Mouse (Mus musculus): ENCODE measurements at regions not wholly inside any gene's neighbourhood (a gene's known extent, or its start where the extent isn't known, plus 50 kb on each side); places are given as distances from the start of the nearest gene placed in this dataset.
A peak's percentile ranks its signal among the peaks of the same experiment; 100 is the strongest.

- DNase-seq: no peak
Observed at GRCm38 (mm10) chr4:137216908-137217497, 60.3 kb upstream of the Wnt4 start.

- no peak for DNase-seq
Observed at GRCm38 (mm10) chr4:137214573-137214972, 62.7 kb upstream of the Wnt4 start.

GRCm38 (mm10) chr4:137212846-137213245 is 64.4 kb upstream of the Wnt4 start:
- DNase-seq: no peak

DNA sequence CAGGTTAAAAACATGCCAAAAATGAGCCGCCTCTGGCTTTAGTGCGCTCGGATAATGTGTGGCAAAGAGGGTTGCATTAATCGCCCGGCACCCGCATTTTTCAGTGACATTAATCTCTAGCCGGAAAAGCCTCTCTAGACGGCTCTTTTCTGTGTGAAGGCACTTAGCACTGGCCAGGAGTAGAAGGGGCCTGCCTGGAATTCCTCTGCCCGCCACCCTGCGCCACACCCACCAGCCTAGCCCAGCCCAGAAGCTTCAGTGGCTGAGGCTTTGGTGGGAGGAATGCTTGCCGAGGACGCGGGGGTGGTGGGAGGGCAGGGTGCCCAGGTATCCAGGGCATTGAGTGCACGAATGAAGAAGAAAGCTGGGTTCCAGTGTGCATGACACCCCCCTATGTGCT is 65.2 kb upstream of the Wnt4 start:
- DNase-seq: no peak

DNA sequence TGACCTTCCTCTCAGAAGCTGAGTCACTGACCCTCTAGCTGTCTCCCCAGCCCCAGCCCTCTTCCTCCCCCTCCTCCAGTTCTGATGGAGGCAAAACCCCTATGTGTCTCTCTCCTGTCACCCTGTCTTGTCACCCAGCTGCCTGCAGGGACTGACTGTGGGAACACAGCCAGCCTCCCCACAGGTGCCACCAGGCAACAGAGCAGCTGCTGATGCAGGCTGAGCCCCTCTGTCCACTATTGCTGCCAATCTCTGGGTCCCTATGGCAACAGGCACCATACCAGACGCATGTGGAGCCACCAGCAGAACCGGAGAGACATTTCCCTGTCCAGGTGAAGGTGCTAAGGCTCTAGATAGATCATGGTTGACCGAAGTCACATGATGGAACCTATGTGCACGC is 66.0 kb upstream of the Wnt4 start:
- DNase-seq: no peak

- no peak for DNase-seq
Observed at GRCm38 (mm10) chr4:137210525-137210924, 66.8 kb upstream of the Wnt4 start.

DNA sequence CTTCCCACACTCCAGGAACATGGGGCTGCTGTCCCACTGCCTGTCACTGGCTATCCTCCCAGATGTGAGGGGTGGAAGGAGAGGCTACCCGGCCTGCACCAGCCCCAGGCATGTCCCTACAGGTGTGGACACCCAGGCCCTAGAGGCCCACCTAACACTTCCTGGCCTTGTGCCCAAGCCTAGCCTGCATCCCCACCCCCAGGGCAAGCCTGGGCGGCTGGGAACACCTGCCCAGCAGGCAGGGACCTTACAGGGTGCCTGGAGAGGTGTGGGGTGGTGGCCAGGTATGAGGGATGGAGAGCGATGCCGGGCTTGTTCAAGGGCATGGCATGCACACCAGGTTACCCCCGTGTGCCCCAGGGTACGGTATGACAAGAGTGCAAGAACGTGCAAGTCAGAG is 76.3 kb upstream of the Wnt4 start:
- DNase-seq: no peak

DNA sequence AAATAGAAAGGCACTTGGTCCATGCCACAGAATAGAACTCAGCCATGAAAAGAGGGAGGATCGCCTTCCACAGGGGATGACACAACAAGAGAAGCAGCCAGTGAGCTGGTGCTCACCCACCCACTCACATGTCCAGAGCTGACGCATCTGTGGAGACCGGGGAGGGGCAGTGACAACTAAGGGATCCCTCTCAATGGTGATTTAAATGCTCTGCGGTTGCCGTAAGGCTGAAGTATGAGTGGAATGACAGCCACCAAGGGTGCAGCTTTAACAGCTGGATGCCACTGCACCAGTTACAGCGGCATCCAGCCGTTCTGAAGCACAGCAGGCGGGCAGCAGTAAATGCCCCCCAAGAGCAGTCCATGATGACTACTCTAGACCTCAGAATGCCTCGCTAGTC is 76.9 kb upstream of the Wnt4 start:
- DNase-seq: no peak

GRCm38 (mm10) chr4:137196491-137196974 is 80.8 kb upstream of the Wnt4 start:
- no peak for DNase-seq

GRCm38 (mm10) chr4:137194106-137194505 is 83.2 kb upstream of the Wnt4 start:
- DNase-seq: no peak

DNA sequence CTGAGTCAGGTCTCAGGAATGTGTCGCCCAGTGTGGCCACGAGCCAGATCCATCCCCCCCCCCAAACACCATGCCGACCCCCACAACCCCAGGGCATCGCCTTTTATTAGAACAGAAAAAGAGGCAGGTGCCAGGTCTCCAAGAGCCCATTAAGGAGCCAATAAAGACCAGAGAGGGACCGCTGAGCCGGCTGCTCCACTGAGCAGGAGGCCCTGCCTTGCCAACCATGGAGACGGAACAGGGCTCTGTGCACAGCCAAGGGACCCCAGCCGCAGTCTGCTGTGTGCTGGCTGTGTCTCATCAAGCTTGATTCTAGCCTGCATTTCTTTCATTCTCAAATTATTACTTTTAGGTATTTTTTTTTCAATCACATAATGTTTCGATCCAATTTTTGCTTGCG is 86.7 kb upstream of the Wnt4 start:
- DNase-seq: no peak

GRCm38 (mm10) chr4:137189801-137190200 is 87.5 kb upstream of the Wnt4 start:
- DNase-seq: no peak

DNA sequence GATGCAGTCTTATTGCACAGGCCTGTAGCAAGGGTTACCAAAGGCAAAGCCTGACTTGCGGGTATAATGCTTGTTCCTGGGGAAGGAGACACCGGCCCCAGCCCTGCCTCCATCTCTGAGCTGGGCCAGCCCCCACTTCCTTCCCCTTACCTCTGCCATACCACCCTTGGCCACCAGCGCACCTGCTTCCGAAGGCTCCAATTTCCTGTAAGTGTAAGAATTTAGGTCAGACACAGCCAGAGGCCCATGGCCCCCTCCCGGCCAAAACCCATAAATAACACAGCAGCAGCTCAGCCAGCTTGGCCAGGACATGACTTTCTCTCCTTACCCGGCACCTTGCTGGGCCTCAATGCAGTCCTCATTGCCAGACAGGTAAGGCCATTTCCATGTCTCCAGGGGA is 88.2 kb upstream of the Wnt4 start:
- no peak for DNase-seq

DNA sequence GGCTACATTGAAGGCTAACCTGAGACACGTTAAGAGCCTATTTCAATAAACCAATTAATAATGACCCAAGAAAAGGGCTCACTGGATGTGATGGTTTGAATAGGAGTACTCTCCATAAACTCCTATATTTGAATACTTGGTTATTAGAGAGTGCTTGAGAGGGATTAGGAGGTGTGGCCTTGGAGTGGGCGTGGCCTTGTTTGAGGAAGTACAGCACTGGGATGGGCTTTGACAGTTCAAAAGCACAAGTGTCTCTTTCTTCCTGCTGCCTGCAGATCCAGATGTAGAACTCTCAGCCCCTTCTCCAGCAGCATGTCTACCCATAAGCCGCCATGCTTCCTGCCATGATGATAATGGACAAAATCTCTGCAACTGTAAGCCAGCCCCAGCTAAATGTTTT is 89.7 kb upstream of the Wnt4 start:
- no peak for DNase-seq

DNA sequence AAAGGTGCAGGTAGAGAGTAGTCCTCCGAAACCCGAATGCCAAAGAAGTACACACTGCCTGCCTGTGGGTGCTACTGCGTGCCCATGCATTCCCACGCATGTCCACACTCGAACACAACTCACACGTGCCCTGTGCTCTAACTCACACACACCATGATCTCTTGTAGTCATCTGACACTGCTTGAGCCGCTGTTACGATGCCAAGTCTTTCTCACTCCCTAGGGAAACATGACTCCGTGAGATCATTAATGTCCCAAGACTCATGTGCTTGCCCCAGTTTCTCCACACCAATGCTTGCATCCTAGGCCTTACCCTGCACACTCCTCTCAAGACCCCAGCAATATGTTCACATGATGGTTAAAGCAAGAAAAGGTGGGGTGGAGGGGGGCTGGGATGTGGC is 90.2 kb upstream of the Wnt4 start:
- DNase-seq: no peak

DNA sequence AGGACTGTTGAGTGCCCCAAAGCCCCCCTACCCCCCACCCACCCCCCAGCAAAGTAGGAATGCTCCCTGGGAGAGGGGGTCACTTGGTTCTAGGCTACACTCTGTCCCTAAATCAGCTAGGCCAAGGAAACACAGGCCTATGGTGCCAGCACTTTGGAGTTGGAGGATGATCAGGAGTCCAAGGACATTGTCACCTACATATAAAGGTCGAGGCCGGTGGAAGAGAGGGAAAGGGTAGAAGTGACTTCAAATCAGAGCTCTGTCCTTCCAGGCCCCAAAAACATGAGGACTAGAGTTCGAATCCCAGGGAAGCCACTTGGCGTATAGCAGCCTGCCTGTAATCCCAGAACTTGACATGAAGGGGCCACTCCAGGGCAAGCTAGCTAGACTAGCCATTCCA is 92.3 kb upstream of the Wnt4 start:
- no peak for DNase-seq

DNA sequence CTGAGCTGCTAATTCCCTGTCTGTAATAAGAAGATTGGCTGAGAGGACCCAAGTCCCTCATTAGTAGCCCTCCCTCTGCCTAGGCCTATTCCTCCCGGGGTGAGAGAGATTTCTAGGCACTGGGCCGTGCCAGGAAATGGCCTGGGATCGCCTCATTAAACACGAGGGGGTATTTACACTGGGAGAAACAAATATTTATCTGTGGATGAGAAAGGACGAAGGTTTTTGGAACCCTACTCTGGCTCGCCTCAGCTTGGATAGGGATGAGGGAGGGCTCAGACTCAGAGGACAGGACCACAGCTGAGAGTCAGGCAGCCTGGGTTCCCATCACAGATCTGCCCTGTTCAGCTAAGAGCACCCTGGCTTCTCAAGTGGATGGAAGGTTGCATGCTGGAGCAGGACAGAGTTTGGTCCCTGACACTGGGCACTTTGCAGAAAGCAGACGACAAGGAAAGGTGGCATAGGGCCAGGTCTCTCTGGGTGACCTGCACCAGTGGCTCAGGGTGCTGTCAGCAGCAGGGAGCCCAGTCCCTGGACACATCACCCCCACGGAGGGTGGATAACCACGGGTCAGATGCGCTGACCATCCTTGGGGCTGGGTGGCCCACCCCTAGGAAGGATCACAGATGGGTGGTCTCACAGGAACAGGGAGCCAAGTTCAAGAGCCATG is 94.0 kb upstream of the Wnt4 start:
- no peak for DNase-seq

- no peak for DNase-seq
Observed at GRCm38 (mm10) chr4:137182547-137182946, 94.7 kb upstream of the Wnt4 start.

DNA sequence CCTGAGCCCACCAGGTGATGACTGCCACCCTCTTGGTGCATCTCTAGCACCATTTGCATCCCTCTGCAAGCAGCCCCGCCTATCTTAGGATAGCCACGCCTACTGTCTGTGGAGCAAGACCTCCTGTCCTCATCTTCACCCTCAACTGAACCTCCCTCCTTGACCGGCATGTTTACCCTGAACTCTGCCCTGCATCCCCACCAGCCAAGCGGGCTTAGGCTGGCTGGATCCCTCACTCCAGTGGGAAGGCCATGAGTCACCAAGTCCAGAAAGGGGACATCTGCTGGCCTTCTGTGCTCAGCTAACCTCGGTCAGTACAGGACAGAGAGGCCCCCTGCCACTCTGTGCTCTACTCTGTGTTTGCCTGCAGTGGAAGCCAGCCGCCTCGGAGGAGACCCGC is 96.0 kb upstream of the Wnt4 start:
- no peak for DNase-seq

DNA sequence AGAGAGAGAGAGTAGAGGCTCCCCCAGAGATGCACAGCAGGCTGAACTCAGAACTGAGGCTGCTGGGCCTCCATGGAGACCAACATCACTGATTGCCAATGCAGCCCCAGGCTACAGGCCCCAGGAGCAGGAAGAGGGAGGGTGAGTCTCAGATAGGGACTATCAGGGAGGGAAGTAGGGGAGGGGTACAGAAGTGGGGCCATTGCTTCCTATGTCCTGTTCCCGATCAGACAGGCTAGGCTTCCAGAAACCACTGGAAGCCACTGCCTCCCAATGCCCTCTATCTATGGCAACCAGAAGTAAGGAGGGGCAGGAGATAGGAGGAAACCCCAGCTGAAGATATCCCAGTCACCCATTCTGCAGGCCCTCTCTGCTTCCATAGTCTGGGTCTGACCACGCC is 97.2 kb upstream of the Wnt4 start:
- DNase-seq: no peak

DNA sequence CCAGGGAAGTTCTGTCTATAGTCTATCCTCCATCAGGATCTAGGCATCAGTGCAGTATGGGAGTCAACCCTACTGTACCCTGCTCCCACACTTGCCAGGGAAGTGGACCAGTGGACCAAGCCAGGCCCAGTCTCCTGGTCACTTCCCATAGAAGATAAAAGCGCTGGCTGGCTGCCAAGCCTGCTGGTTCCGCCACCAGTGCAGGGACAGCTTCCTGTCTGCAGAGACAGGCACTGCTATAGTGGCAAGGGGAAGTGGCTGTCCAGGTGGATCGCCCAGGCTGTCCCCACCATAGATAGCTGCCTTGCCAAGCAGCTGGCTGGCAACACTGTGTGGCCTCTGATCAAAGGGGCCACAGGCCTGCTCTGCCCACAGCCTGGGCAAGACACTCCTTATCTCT is 98.5 kb upstream of the Wnt4 start:
- DNase-seq: peak in 1 of 2 experiments; percentile 25

DNA sequence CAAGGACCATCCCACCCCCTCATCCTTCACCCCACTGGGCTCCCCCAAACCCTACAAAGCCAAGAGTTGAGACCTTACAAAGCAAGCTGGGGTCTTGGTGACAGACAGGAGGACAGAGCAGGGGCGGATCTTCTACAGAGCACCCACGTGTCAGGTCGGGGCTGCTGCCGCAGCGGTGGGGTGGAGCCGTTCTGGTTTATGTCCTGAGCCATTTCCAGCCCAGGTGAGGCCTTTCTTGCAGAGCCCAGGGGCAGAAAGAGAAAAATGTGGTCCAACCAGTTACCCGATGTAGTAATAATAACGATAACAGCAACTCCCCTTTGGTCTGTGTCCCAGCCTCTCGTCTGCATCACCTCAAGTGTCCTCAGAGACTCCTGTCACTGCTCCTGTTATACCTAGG is 112.4 kb upstream of the Wnt4 start:
- DNase-seq: peak; percentile 13 to 39

GRCm38 (mm10) chr4:137164429-137164828 is 112.9 kb upstream of the Wnt4 start:
- DNase-seq: peak; percentile 68 to 84

DNA sequence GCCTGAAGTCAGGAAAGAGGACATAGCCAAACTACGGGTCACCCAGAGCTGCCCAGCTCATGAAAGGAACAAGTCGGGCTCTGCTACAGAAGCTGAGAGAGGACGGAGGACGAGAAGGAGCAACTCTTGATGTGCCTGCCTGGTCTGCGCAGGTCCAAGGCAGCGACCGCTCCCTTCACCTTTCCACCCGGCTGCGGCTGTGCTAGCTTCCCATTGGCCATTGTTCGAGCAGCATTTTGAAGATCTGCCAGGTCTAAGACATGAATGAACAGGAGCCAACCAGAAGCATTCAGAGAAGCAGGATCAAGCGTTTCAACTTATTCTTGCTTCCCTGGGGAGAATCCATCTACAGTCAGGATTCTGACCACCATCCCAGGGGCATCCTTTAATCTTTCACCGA is 113.3 kb upstream of the Wnt4 start:
- no peak for DNase-seq

DNA sequence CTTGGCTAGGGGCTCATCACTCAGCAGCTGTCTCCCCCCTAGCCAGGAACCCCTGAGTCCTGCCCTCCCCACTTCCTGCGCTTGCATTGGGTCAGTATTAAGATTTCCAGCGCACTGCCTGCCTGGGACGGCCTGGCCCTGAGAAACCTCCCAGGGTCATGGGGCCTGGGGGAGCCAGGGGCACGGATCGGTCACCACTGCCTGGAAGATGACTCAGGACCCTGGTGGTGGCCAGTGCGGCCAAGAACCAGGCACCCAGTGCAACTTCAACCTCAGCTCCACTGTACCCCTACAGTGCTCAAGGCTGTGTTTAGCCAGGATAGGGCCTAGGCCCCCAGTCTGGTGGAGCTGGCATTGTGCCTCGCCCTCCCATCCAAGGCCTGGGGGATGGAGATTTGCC is 111.9 kb upstream of the Zbtb40 start:
- DNase-seq: no peak
